Mouse (Mus musculus) cerebellum, adult 9-10 months (tissue): Measurements from ENCODE around the gene Adcy9.
"Not testable (repeated sequence)": the region's sequence is repeated elsewhere in the genome, so short reads cannot be mapped to it uniquely, and the experiment has no call there.

ENCODE experiments used
- DNase-seq: peaks from one replicate; pipeline ENCODE4 v3.0.0; 2022

Adcy9 gene

DNA sequence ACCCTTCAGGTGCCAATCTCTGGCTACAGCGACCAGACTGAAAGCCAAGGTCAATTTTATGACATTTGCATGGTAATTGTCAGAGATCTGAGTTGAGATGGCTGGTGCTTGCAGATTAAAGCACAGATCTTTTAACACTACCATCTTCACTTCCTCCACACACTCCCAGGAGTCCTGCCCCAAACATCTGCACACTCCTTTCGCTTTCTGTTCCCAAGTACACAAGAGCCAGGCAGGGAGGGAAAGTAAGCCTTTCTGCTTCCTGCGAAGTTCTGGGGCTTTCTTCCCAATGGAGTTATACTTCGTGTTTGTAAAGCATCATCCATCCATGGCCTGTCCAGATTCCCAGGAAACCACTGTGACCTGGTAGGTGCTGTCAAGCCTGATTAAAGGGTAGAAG, 38.8 kb downstream of the Adcy9 start:
- DNase-seq: no peak

DNA sequence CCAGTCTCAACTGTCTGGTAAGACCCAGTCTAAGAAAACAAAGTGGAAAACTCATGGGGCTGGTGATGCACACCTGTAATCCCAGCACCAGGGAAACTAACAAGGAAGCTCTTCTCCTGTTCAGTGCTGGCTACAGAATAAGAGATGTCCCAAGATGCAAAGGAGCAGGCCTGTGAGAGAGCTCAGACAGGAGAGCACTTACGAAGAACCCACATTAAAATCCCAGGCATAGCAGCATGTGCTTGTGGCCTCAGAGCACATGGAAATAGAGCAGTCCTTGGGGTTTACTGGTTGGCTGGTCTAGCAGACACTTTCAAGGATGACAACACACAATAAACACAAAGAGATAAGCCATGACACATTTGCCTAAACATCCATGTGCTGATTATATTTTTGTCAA, 41.5 kb downstream of the Adcy9 start:
- DNase-seq: no peak

DNA sequence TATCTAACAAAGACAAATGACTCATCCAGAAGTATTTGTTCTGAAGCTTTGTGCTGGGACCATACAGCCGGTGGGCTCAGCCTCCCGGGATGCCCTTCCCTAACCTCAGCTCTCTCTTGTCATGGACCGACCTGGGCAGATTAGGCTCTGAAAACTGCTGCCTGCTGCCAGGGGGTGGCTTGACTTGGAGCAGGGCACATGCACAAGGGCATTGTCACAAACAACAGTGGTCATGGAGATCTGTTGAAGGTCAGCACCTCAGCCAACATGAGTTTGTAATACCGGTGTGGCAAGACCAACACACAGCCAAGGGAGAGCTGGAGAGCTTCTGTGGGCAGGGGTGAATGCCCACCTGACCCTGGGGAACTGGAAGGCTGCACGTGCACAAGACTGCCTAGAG, 42.7 kb downstream of the Adcy9 start:
- DNase-seq: no peak

DNA sequence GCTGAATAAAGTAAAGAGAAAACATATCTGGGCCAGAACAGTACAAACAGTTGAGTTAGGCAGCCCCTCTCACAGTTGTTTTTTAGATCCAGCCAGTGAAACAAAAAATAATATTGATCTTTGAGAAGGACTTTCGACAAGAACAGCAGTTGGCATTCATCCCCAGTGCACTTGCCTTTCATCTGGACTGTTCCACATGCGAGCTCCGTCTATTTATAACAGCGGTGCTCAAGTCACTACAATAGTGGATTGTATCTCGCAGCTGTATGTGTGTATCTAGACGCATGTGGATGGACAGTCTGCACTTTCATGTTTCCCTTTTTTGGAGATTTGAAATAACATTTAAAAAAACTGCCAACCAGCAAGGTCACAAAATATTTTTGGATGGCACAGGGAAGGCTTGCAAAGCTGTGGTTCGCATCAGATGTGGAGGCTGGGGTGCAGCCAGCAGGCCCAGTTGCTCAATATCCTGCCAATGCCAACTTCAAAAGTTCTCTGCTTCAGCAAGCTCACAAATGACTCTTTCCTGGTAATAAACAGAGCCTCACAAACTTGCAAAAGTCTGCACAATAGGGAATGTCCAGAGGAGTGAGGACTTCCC, 45.4 kb downstream of the Adcy9 start:
- no peak for DNase-seq

DNA sequence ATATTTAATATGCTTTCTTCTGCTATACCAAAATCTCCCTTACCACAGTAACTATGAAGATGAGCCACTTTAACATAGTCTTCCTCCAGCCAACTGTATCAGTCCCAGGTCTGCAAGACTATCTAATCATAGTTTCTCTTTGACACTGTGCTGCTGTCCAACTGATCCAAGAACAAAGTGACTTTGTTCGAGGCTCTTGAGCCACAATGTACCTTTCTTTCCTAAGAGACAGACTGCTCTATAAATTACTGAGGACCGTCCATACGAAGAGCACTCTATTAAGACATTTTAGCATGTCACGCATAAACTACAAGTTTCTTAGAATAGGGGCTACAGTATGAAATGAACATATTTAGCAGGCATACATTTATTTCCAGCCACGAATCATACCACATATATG, 46.0 kb downstream of the Adcy9 start:
- no peak for DNase-seq

DNA sequence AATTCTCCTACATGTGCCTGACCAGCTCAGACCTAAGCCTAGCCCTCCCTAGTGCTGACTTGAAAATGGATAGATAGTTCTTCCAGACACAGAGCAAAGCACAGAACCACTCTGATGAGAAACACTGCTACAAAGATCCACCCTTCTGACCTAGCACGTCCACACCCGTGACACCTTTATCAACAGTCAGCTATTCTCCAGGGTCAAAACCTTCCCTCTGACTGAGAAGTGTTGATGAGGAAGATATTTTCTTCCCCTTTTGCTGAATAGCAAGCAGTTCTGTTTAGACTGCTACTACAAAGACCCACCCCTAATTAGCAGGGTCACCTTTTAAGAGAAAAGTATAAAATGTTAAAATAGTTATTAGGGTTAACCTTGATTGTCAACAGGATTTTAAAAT, 49.3 kb downstream of the Adcy9 start:
- DNase-seq: no peak

DNA sequence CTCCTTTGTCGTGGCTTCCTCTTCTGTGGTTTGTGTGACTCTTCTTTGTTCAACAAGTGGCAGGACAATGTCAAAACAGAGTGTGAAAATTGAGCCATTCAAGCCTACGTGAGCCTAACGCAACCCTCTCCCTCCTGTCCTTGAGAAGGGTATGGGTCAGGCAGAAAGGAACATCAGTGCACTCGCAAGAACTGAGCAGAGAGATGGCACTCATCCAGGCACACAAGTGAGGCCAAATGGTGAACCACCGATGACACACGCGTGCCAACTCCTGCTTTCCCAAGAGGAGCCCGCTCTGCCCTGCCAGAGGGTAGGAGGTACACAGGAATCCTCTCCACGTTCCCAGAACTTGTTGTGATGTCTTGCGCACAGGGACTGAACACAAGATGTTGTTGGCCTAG, 50.2 kb downstream of the Adcy9 start:
- DNase-seq: peak; percentile 88

DNA sequence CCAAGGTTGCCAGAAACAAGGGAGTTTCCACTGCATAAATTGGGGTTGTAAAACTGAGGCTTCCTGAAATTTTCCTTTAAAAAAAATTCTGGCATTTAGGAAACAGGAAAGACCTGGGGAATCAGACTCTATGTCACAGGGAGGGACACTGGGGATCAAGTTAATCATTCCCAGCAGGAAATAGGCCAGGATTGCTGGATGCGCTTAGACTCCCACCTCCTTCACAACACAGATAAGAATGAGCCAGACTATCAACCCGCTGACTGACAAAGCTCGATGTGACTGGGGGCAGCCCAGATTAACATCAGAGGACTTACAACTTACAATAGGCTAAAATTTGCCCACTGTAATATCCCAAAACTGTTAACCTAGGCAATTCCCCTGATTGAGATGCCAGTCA, 52.4 kb downstream of the Adcy9 start:
- DNase-seq: no peak

DNA sequence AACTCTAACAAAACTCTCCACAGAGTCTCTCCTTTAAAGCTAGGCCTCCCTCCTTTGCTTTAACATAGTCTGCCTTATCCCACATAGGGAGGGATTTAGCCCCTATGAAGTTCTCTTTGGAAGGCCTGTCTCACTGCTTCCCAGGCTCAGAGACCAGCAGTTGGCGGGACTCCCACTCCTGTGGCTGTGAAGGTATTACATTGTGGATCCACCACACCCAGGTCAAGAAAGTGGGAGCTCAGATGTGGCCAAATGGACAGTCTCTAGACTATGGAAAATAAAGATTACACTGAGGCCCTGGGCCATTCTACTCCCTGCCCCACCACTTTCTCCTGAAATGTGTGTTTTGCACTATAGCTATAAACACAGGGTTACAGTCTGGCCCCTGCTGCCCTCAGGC, 53.0 kb downstream of the Adcy9 start:
- no peak for DNase-seq

DNA sequence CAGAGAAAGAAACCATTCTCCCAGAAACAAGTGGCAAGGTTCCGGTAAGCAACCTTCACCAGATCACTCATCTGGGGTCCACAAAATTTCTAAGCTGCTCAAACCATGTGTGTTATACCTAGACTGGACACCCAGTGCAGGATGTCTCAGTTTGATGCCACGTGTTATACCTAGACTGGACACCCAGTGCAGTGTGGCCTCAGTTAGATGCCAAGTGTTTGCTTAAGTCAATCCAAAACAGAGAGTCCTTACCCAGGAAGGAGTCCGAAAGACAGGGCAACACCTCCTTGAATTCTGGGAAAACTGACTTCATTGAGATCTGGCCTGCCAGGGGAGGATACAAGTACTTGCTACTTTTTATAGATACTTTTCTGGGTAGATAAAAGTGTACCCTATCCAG, 53.6 kb downstream of the Adcy9 start:
- no peak for DNase-seq

DNA sequence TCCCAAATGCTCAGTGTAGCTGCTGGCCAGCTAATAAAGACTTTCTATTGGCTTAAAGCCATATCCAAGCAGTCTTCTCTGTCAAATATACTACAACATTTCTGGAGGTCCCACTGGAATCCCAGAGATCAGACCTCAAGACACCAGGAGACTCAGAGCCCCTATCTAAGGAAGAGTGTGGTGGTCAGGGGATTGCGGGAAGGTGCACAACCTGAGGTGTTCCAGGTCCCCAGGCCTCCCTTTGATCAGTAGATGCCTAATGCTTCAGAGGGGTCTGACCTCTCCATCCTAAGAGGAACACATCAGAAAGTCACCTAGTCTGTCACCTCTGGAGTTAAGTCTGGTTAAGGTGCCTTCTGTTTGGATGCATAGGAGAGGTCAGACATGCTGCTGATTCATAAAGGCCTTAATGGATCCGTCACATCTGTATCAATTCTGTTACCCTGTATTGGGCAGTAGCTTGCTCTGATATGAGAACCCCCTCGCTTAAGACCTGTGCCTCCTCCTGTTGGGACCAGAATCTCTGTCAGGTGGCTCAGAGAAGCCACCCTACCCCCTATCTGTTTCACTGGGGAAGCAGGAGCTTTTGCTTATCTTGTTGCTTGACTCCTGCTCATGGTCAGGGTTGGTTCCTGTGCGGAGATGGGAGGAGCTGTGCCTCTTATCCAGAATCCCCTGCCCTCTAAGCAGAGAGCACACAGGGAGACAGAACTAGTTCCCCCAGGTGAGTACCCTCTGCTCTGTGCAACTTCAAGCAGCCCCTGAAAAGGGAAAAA, 56.8 kb downstream of the Adcy9 start:
- no peak for DNase-seq

DNA sequence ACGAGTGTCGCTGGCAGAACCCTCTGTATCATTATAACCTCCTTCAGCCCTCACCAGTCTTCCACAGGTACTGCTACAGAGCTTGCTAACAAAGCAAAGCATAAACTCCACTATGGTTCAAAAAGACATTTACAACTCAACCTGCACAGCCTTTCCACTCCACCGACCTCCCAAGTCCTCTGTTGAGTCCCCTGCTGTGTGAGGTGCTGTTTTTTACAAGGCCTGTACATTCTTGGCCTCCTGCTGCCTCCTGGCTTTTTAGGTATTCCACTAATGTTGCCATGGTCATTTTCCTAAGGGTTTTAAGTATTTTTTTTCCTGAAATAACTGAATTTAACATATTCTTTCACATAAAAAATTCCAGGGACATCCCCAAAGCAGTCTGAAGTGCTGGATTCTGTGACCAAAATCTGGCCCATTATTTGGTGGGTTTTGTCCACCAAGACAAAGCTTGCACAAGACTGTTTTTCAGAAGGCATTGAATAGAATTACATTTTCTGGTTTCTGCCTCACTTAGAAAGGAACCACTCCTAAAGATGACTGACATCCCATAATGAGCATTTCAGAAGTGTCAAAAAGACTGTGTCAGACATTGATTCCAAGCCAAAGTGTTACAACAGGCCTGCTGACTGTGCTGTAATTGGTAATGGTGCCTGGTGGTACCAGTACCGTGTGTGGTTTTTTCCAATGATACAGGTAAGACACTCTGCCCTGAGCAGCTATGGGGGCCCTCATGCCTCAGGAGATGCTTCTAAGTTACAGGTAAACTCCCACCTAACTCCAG, 64.8 kb downstream of the Adcy9 start:
- DNase-seq: no peak

DNA sequence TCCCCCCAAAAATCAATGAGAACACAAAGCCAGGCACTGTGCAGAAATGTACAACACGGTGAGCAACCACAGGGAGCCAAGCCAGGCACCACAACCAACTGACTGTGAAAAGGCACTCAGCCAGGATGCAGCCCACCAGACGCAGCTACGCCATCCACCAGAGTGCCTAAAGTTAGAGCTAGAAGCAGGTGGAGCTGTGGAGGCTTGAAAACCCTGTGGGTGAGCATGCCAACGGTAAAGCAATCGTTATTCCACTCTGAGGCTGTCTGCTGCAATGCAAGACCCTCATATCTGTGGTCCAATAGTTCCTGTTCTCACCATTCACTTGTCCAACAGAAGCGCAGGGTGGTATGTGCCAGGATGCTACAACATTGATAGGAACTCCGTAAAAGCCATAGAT, 77.7 kb downstream of the Adcy9 start:
- no peak for DNase-seq

DNA sequence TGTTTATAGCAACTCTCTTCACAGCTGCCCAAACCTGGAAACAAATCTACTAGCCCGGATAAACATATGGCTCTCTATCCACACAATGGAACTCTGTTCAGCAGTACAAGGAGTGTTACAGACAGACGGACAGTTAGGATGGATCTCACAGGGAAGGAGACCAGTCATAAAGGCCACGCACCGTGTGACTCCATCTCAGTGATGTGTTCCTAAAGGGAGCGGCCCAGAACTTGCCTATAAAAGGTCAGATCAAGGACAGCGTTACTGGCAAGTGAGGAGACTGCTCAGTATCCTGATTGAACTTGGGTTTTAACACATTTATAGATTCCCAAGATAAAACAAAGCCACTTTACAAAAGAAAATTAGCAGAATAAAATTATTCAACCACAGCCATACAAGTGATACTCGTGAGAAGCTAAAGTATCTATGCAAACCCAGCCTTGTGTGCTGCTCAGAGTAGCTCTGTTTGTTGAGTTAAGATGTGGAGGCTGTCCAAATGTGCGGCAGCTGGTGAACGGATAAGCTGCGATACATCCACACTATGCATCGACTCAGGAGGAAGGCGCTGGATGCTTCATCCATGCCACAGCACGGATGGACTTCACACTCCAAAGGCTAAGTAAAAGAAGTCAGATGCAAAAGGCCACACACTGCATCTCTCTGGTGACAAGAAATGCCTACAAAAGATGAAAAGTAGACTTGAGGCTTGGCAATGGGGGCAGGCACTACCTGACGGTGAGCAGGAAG, 78.8 kb downstream of the Adcy9 start:
- no peak for DNase-seq

DNA sequence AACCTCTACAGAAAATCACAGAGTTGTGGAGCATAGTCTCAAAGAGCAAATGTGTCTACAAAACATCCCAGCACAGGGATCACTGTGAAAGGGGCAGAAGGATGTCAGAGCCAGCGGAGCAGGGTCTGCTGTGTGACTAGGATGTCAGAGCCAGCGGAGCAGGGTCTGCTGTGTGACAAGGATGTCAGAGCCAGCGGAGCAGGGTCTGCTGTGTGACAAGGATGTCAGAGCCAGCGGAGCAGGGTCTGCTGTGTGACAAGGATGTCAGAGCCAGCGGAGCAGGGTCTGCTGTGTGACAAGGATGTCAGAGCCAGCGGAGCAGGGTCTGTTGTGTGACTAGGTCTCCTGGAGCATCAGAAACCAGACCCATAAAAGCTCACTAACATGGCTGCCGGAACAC, 81.1 kb downstream of the Adcy9 start:
- DNase-seq: not testable (repeated sequence)

DNA sequence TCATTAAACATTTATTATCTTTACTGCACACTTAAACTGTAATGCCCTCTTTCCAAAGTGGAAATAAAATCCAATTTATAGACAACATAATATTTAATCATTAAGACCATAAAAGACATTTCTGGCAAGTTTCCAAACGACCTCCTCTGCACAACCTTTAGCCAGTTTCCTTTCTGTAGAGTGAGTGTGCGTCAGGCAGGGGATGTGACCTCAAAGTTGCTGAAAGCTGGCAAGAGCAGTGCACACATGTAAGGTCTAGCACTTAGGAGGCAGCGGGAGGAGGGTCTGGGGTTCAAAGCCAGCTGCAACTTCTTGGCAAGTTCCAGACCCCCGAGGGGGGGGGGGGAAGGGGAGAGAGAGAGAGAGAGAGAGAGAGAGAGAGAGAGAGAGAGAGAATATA, 83.0 kb downstream of the Adcy9 start:
- DNase-seq: no peak

DNA sequence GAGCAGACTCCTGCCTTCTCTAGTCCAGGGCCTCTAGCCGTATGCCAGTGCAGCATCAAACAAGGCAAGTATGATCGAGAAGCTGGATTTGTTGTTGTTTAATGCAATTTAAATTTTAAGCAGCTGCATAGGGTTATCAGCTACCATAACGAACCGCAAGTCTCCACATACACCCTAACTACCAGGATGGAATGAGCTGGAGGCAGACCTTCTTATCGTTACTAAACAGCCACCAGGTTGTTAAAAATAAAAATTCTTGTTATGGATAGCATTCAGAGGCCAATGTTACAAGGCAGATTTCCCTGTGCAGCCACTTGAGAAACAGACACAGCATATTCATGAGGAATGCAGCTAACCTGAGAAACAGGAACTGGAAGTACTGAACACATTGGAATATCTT, 86.5 kb downstream of the Adcy9 start:
- DNase-seq: no peak

DNA sequence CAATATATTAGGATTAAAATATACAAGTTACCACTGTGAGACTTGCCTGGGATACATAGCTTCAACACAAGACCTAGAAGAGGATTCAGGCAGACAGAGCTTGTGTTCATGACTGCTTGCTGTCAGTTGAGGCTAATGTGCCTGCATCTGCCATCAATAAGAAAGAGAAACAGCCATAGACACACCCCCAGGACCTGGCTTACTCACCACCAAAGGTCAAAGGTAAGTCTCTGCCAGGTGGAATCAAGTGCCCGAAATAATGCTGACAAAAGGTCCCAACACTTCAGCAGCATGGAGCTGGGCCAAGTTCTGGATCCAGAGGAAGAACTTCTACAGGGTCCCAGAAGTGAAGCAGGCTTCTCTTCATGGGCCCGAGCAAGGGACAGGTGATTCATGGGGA, 86.9 kb downstream of the Adcy9 start:
- DNase-seq: no peak

DNA sequence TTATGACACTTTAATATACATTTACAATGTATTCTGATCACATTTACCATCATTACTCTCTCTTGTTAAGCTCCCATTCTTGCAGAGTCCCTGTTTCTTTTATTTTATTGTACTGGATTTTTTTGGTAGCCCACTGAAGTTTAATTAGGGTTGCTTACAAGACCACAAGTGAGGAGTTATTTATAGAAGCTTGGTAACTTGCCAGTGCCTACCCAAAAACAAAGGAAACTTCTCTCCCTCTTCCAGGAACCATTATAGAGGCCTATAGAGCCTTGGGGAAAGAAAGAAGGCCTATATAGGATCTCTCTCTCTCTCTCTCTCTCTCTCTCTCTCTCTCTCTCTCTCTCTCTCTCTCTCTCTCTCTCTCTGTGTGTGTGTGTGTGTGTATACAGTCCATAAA, 93.2 kb downstream of the Adcy9 start:
- DNase-seq: no peak

DNA sequence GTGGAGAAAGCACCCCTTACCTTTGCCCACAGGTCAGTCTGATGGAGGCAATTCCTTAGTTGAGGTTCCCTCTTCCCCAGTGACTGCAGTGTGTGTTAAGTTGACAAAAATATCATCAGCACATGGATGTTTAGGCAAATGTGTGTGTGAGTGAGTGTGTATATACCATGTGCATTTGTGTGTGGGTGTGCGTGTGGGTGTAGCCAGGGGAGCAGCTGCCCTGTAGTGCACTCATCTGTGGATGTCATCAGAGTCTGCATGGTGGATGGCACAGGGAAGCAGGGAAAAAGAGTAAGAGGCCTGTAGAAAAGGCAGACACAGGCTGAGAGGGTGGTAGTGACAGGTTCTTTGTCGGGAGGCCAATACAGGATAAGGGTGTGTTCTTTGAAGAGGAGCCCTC, 94.5 kb downstream of the Adcy9 start:
- DNase-seq: no peak

DNA sequence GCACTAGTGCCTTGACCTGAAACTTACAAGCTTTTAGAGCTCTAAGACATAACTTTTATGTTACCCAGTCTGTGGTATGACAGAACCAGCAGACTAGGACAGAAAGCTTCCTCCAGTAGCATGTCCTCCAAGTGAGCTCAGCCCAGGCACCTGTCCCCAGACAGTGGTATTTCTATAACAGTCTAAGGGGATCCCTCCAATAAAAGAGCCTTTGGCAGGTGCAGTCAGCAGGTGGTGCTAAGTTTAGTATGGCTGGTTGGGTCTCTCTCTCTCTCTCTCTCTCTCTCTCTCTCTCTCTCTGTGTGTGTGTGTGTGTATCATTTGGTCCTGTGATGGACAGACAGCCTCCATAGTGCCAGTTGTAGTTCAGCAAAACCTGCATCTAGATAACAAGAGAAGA, 95.3 kb downstream of the Adcy9 start:
- DNase-seq: no peak

DNA sequence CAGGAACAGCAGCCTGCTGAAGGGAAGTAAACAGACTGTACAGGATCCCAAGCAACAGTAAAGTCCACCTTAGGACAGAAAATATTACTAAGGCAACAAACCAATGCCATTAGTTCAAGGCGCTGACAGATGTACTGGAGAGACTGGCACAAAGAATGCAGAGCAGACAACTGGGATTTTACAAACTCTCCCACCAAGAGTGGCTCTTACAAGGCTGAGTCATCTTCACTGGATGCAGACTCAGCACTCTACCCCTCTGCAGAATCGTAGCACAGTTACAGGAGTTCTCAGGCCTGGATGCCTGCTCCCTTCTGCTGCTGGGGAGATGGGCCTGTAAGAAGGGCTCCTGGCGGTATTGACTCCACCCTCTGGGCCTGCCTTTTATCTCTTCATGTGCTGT, 99.4 kb downstream of the Adcy9 start:
- DNase-seq: no peak

DNA sequence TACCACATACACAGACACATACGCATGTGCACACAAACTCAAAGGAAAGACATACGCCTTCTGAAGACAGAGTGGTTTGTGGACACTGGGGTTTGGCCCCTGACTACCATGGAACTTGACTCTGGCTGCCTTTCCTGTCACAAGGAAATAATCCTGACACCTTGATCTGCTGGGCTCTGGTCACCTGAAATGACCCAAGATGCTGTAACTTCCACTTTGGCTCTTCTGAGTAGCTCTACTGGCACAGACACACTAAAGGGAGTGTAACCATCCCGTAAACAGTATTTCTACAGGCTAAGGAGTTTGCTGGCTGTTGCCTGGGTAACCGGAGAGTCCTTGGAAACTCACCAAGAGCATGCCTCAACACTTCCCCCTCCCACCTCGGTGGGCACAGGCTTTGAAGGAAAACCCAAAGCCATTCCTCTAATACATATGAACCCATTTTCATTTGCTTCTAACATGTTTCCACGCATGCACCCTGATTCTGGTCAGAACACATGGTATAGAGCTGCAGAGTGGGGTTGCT, 102.2 kb downstream of the Adcy9 start:
- no peak for DNase-seq
